Mouse (Mus musculus) midbrain, embryonic 15.5 days (tissue): ENCODE measurements around the gene Hmg20a. TPM values are rescaled to one million over a fixed set of nuclear protein-coding genes. Genes with fewer than 3 reads are reported as not detected.
A peak's percentile ranks its signal among the peaks of the same experiment; 100 is the strongest.

Source experiments
- ATAC-seq: fragments of 200-750 bp; cut with Nextera tagmentation; replicated peaks from 2 replicates; pipeline ENCODE4 v1.8.0; 2017; ENCODE audit warnings: moderate TSS enrichment
- H3K27ac ChIP-seq: fragments of 300-500 bp; sonication (generic); 2 replicates; pipeline ENCODE4 v1.5.1; 2015; ENCODE audit warnings: mild to moderate bottlenecking, inconsistent platforms
- H3K27me3 ChIP-seq: fragments of 300-500 bp; sonication (generic); replicated peaks from 2 replicates; pipeline ENCODE4 v1.6.1; 2015; ENCODE audit warnings: inconsistent platforms
- H3K36me3 ChIP-seq: fragments of 300-500 bp; sonication (generic); replicated peaks from 2 replicates; pipeline ENCODE4 v1.6.1; 2015; ENCODE audit warnings: inconsistent platforms
- H3K4me1 ChIP-seq: fragments of 300-500 bp; sonication (generic); 2 replicates; pipeline ENCODE4 v1.6.1; 2015; ENCODE audit warnings: inconsistent platforms
- H3K4me2 ChIP-seq: fragments of 300-500 bp; sonication (generic); 2 replicates; pipeline ENCODE4 v1.6.1; 2015; ENCODE audit warnings: inconsistent platforms, mild to moderate bottlenecking, moderate library complexity
- H3K4me3 ChIP-seq: fragments of 300-500 bp; sonication (generic); 2 replicates; pipeline ENCODE4 v1.5.1; 2015; ENCODE audit warnings: mild to moderate bottlenecking, inconsistent platforms
- H3K9ac ChIP-seq: fragments of 300-500 bp; sonication (generic); 2 replicates; pipeline ENCODE4 v1.6.1; 2015; ENCODE audit warnings: mild to moderate bottlenecking, inconsistent platforms
- H3K9me3 ChIP-seq: fragments of 300-500 bp; sonication (generic); 2 replicates; pipeline ENCODE4 v1.6.1; 2016; ENCODE audit warnings: inconsistent platforms
- WGBS: fragments of 180-500 bp; shearing (Covaris S2); methylation state at CpG from one replicate; pipeline ENCODE4 v1.1.7; 2015; ENCODE audit warnings: mixed read lengths; 5-methylcytosine and 5-hydroxymethylcytosine counted together
- polyA plus RNA-seq: library from polyadenylated mRNA; unstranded; fragments of >200 nt; fragmentation: Nextera tagmentation; extraction: Ambion mirVana; gene quantifications from 2 replicates; pipeline ENCODE4 v1.2.1, GENCODE M21; 2015

The Hmg20a gene
- polyA plus RNA-seq, 1 experiment from 2014 or later = 97.0 TPM

DNA sequence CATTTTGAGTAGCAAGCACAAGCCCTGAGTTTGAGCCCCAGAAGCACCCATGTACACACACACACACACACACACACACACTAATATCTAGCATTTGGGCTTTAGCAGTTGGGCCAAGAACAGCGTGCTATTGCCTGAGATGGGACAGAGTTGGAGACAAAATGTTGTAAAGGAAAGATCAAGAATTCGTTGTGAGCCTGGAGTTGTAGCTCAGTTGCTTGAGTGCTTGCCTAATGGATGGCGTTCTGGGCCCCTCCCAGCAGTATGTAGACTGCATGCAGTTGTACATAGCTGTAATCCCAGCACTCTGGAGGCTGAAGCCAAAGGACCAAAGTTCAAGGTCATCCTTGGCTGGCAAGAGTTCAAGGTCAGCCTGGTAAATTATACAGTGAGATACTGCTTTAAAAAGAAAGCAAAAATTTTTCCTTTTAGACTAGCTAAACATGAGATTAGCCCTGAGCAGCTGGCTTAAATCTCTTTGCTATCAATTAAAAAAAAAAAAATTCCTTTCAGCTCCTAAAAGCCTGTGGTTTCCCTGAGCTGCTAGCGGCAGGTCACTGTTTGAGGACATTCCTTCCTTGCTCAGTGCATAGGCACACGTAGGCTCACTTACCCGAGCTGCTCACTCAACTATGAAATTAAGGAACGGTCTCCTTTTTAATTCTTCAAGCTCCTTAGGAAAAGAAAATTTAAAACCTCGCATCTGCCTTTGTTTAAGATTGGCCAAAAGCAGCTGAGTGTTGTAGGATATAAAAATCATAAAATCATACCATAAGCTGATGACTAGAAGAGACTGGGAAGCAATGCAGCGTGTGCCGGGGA is 83.5 kb downstream of the Hmg20a start:
- Histone ChIP-seq H3K4me2 (peak overlapping the region; percentile 25), H3K27me3 (no peaks in the 10 kb centered on the region), H3K9me3 (no peaks in the 10 kb centered on the region), H3K4me1 (peaks cover 42% of the 10 kb centered on the region), H3K27ac (peak overlapping the region; percentile 59; the same call in 1 of the 2 replicates), H3K9ac (no peak overlapping the region), H3K4me3 (no peak overlapping the region), H3K36me3 (no peaks in the 10 kb centered on the region)
- 33% methylated on average over 10 of the region's 10 CpGs for WGBS
- no peak for ATAC-seq

DNA sequence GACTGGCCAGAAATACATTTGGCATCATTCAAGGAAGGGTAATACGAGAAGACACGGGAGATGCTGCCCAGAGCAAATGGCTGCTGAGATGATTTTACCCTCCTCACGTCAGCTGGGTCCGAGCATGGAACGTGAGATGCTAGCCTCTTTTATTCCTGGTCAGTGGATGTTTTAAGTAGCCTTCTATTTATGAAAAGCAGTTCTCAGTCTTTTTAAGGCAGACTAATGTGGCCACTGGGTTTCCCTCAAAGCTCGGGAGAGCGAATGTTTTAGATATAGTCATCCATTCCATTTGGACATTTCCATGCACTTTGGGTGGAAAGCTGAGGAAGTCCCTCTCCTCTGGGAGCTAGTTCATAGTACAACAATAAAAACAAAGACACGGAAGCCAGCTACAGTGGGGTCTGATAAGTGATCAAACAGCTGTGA is 84.1 kb downstream of the Hmg20a start:
- Histone ChIP-seq H3K9me3 (no peaks in the 10 kb centered on the region), H3K9ac (no peak overlapping the region), H3K4me3 (no peak overlapping the region), H3K36me3 (no peaks in the 10 kb centered on the region), H3K27me3 (no peaks in the 10 kb centered on the region), H3K4me1 (peaks cover 48% of the 10 kb centered on the region), H3K27ac (peak overlapping the region; percentile 59; the same call in 1 of the 2 replicates), H3K4me2 (peak overlapping the region; percentile 25)
- ATAC-seq = no peak
- WGBS = 22% methylated on average over 8 of the region's 8 CpGs

DNA sequence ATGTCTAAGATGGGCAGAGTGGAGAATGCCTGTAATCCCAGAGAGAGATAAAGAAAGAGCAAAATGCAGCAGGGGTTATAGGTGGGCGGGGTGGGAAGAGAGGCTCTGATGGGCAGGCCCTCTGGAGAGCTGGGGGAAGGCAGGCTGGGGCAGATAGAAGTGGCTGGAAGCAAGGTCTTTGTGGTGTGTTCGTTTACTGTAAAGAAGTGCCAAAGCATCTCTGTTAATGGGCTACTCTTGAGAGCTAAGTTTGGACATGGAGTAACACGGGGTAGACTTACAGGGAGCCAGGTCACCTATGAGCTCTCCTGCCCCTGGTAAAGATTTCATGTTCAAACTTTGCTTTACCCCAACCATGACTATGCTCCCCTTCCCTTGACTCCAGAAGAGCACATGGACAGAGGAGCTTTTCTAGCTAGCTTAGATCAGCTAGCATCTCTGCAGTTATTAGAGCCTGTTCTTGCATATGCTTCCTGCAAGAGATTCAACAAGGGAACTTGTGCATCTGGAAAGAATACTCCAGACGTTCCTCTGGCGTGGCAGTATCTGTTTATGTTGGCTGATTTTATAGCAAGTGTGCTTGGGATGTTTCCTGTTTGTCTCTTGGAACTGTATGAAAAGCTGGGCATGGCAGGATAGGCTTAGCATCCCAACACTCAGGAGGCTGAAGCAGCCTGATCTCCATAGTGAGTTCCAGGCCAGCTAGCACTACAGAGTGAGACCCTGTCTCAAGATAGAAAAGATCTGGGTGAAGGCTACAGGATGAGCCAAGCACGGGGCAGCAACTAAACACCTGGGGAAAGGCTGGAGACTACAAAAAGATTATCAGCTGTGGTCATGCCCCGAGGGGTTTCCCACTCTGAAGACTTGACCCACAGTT is 85.5 kb downstream of the Hmg20a start:
- H3K27me3 ChIP-seq = no peaks in the 10 kb centered on the region
- H3K4me1 ChIP-seq = peaks cover 52% of the 10 kb centered on the region
- H3K27ac ChIP-seq = no peak overlapping the region
- no peaks in the 10 kb centered on the region for H3K36me3 ChIP-seq
- no peaks in the 10 kb centered on the region for H3K9me3 ChIP-seq
- no peak overlapping the region for H3K4me2 ChIP-seq
- no peak overlapping the region for H3K9ac ChIP-seq
- no peak overlapping the region for H3K4me3 ChIP-seq
- 71% methylated on average over 7 of the region's 7 CpGs for WGBS
- no peak for ATAC-seq

DNA sequence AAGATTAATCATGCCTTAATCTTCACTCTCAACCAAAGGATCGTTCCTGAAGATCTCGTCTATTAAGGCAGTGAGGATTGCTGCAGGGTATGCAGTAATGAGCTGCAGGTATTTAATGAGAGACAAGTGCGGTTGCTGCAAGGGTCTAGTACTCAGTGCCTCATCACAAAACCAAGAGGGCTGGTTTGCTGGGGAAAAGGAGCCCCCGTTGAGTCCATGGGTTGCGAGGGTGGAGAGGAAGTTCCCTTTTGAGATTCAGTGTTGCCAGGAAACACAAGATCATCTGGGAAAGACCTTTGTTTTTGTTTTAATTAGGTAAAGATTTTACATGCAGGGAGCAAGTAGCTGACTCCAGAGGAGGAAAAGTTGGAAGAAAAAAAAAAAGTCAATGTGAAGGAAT is 86.1 kb downstream of the Hmg20a start:
- no peak overlapping the region for H3K9ac ChIP-seq
- no peaks in the 10 kb centered on the region for H3K27me3 ChIP-seq
- no peaks in the 10 kb centered on the region for H3K9me3 ChIP-seq
- no peak overlapping the region for H3K27ac ChIP-seq
- ATAC-seq = no peak
- no peak overlapping the region for H3K4me2 ChIP-seq
- 48% methylated on average over 5 of the region's 5 CpGs for WGBS
- H3K36me3 ChIP-seq = no peaks in the 10 kb centered on the region
- H3K4me3 ChIP-seq = no peak overlapping the region
- H3K4me1 ChIP-seq = peaks cover 52% of the 10 kb centered on the region

DNA sequence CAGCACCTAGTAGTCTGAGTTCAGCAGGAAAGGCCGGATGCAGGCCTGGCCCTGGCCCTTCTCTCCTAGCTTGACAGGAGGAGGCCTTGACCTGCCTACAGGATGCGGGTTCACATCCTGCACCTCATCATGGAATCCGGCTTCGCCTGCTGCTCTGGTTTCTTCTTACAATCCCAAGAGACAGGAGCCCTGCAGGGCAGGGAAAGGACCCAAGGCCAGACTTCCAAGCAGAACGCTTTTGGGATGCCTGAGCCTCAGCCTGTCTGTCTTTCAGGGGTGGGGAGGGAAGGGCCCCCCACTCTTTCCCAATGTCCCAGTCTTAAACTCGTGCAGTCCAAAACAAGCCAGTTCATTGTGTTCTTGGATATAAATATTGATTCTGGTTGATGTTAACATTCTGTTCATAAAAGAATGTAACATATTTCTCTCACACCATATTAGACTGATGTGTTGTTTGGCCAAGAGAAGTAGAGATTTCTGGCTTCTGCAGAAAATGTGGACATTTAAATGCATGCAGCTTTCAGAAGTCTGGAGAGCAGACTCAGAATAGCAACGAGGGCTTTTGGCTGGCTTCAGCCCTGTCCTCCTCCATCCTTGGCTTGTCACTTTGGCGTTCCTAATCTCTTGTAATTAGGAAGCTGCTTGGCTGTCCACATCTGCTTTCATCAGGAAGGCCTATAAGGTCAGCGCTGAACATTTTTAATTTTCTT is 86.8 kb downstream of the Hmg20a start:
- Histone ChIP-seq H3K4me1 (peaks cover 52% of the 10 kb centered on the region), H3K4me3 (no peak overlapping the region), H3K4me2 (peak overlapping the region; percentile 60), H3K27me3 (no peaks in the 10 kb centered on the region), H3K36me3 (no peaks in the 10 kb centered on the region), H3K9me3 (no peaks in the 10 kb centered on the region), H3K27ac (peak overlapping the region; percentile 98), H3K9ac (no peak overlapping the region)
- no peak for ATAC-seq
- 54% methylated on average over 9 of the region's 9 CpGs for WGBS

DNA sequence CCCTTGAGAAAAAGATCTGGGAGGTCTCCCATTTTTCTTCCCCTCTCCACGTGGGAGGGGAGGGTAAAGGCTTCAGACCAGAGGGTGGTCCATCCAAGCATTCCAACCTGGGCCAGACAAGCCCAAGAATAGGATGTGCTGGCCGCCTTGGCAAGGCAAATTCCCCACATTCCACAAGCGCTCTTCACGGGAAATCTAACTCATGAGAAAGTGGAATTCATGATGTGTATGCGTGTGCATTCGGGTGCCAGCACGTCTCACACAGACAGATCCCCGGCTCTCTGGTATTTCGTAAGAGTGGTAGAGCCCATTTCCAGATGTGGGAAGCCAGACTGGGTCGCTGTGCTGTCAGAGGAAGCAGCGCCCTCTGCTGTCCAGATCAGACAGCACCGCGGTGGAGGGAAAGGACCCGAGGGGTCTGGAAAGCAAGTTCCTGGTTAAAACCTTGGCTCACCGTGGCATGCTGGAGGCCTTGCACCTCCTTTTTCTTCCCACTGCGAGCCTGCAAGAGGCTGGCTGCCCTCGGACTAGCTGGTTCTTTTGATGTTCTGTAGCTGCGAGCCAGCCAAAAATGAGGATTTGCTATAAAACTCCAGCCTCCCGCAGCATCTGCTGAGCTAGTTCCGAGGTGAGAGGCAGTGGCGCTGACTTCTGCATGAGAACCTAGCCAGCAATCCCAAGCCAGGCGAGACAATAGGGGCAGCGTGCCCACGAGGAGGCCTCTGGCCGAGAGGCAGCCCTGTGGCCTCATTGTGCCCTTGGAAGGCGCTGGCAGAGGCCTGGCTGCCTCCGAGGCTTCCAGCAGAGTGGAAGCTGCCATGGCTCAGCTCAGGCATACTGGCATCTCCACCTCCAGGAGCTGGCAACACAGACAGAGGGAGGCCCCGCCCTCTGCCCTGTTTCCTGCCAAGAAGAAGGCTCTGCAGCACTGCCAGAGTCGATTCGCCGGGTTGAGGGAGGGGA is 87.7 kb downstream of the Hmg20a start:
- Histone ChIP-seq H3K9me3 (no peaks in the 10 kb centered on the region), H3K4me2 (peak overlapping the region; percentile 60), H3K4me3 (peak overlapping the region; percentile 36), H3K4me1 (peaks cover 52% of the 10 kb centered on the region), H3K36me3 (no peaks in the 10 kb centered on the region), H3K27me3 (no peaks in the 10 kb centered on the region), H3K27ac (peak overlapping the region; percentile 98), H3K9ac (peak overlapping the region; percentile 41)
- peak; percentile 88 for ATAC-seq
- under 1% methylated on average over 31 of the region's 31 CpGs for WGBS

DNA sequence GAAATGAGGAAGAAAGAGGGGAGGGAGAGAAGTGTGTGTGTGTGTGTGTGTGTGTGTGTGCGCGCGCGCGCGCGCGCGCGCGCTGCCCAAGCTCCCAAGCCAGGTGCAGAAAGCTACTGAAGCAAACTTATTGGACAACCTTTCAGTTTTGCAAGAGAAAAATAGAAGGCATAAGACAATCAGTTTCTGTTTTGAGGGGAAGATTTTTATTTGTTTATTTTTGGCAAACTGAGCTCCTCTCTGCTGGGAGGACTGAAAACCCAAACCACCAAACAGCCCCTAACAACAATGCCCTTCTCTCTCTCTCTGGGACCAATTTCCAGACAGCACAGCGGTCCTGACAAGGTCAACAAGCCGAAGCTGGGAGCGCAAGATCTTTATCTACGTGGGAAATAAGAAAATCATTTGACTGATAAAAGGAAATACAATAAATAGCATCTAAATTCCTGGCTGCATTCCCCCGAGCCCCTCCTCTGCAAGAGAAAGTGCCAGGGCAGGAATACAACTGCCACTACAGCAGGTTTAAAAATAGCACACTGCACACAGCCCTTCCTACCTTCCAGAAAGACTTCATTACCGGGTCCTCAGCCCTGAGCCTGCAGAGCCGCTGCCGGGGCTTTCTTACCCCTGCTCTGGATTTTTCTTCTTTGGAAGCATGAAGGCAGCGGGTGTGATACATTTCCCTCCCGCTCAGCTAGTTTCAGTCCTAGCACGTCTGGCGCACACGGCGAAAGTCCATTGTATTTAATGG is 88.7 kb downstream of the Hmg20a start:
- peaks cover 45% of the 10 kb centered on the region for H3K4me1 ChIP-seq
- WGBS = 4% methylated on average over 25 of the region's 25 CpGs
- H3K27ac ChIP-seq = peak overlapping the region; percentile 98
- no peaks in the 10 kb centered on the region for H3K36me3 ChIP-seq
- H3K9ac ChIP-seq = peak overlapping the region; percentile 41
- H3K27me3 ChIP-seq = no peaks in the 10 kb centered on the region
- no peaks in the 10 kb centered on the region for H3K9me3 ChIP-seq
- ATAC-seq = no peak
- H3K4me2 ChIP-seq = peak overlapping the region; percentile 60
- peak overlapping the region; percentile 36 for H3K4me3 ChIP-seq

DNA sequence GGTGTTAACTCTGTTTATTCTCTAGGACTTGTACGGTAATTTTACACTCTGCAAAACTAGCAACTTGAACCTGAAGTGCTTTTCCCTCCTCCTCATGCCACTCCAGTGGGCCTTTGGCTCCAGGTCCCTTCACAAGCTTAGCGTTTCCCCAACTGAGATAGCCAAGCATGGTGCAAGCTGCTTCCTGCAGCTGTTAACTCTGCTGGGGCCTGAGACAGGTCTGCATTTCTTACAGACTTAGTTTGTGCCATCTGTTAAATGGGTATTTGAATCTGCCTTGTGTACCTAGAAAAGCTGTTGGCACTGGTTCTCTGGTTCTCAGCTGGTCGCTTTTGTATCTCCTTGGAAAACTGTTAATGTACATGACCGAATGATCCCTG is 89.3 kb downstream of the Hmg20a start:
- Histone ChIP-seq H3K4me3 (peak overlapping the region; percentile 36; the same call in 1 of the 2 replicates), H3K9ac (no peak overlapping the region), H3K36me3 (no peaks in the 10 kb centered on the region), H3K9me3 (no peaks in the 10 kb centered on the region), H3K4me2 (peak overlapping the region; percentile 60), H3K27ac (peak overlapping the region; percentile 98), H3K4me1 (peaks cover 40% of the 10 kb centered on the region), H3K27me3 (no peaks in the 10 kb centered on the region)
- 51% methylated on average over 4 of the region's 4 CpGs for WGBS
- no peak for ATAC-seq

DNA sequence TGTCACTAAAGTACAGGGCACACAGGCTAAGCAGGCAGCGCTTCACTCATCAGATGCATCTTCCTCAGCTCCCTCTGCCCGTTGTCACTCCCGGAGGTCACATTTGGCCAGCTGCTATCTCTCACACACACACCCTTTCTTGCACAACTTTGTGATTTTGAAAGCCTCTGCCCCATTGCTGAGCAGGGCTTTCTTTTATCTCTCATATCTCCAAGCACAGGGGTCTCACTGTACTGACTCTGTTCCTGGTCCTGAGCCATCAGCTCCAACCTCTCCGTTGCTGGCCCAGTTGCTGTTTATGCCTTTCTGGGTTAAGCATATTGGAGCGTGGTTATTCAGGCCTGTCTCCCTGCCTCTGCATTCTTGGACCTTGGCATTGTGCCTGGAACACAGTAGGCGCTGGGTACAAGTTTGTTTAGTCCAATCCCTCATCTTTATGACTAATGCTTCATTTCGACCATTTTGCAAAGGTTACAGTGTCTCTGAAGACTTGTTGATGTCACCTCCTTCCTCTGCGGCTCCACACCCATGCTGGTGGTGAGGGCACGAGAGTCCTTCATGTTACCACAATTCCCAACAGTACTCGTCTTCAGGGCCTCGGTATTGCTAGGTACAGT is 90.5 kb downstream of the Hmg20a start:
- Histone ChIP-seq H3K9me3 (no peaks in the 10 kb centered on the region), H3K36me3 (no peaks in the 10 kb centered on the region), H3K4me2 (no peak overlapping the region), H3K4me1 (peaks cover 37% of the 10 kb centered on the region), H3K27me3 (no peaks in the 10 kb centered on the region), H3K4me3 (no peak overlapping the region), H3K9ac (no peak overlapping the region), H3K27ac (no peak overlapping the region)
- 71% methylated on average over 11 of the region's 11 CpGs for WGBS
- no peak for ATAC-seq

DNA sequence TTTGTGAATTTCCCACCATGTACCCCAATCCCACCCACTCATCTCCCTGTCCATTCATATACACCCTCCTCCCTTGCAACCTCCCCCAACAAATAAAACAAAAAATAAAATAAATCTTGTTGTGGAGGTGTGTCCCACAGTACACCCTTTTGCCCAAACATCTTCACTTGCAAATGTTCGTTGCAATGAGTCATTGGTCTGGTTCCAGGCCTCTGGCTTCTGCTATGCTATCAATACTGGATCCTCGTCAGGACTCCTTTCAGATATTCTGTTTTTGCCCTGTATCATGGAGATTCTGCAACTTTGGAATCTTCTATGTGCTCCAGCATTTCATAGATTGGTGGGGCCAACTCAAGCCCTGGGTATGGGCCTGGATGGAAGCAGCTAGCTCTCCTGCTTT is 91.9 kb downstream of the Hmg20a start:
- no peak overlapping the region for H3K4me2 ChIP-seq
- 86% methylated on average over 2 of the region's 2 CpGs for WGBS
- no peak for ATAC-seq
- peaks cover 26% of the 10 kb centered on the region for H3K4me1 ChIP-seq
- no peak overlapping the region for H3K4me3 ChIP-seq
- no peaks in the 10 kb centered on the region for H3K36me3 ChIP-seq
- H3K9me3 ChIP-seq = no peaks in the 10 kb centered on the region
- H3K9ac ChIP-seq = no peak overlapping the region
- no peak overlapping the region for H3K27ac ChIP-seq
- H3K27me3 ChIP-seq = no peaks in the 10 kb centered on the region
